Mouse (Mus musculus): ENCODE measurements around the gene Heyl.

DNA sequence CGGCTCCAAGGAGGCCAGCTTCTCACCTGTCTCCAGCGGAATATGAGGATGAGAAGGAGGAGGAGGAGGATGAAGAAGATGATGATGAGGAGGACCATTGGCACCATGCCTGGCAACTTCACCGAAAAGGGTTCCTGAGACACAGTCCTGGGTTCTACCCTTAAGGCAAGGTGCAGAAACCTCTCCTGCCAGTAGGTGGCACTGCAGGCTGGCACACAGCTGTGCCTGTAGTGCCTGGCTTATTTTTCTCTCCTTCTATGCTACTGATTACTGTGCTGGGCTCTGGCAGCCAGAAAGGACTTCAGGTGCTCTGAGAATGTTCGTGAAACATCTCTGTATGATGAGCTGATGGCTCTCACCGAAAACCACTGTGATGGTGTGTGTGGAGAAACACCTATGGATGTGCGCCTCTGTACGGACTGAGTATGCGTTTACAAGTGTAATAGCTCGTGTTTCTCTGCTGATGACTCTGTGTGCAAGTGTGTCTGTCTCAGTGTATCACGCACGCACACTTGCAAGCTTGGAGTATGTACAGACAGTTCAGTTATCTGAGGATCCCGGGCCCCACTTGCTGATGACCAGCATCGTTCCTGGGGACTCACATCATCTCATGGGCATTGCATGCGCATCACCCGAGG lies 13.5 kb upstream of the Heyl start:
- TF ChIP-seq POLR2A (IDR thresholded peaks at IDR 0.05; ENCODE audit: low read depth, low read length) (no peak), CTCF (IDR thresholded peaks at IDR 0.05; ENCODE audit: borderline replicate concordance, insufficient read depth, low read length) (peak; percentile 97)
